Mouse (Mus musculus): ENCODE results near the gene Nfatc3. TPM values are rescaled to one million over a fixed set of nuclear protein-coding genes. Genes with fewer than 3 reads are reported as not detected.

The Nfatc3 gene
- 139 TPM for polyA plus RNA-seq (2017; shearing (Covaris generic))

DNA sequence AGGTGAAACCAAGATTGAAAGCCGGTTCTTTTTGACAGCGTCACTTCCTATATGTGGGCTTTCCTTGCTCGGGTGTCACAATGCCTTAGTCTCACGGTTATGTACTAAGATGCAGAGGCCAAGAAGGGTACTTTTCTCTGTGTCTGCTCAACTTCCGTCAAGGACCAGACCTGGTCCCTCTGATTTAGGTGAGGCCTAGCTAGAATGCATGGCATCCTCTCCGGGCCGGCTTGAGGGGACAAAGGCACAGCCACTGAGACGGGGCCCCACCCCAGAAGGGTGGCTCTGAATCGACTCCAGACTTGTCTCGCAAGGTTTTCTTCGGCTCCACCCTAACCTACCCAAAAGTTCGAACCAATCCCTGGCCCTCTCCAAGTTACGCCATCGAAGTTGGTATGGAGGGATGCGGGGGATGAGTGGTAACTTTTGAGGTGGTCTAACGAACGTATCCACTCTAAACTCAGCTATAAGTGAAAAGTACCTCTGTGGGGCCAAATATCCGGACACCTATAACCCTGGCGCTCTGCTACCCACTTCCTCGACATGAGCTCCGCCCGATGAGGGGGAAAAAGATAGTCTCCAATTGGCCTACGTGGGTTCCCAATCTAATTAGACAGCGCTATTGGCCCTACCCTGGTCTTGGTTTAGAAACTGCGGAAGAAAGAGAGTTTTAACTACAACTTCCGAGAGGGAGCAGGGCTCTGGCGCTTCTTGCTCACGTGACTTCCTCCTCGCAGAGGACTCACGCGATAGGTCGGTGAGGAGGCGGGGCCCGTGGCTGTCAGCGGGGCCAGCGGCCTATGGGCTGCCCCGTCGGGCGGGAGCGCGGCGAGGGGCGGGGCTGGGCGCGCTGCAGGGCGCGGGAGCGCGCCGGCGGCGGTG, at the start of gene Nfatc3:
Nfatc3 (plus strand) TSS at position 110 of the 882 bp plus-strand sequence.

DNA sequence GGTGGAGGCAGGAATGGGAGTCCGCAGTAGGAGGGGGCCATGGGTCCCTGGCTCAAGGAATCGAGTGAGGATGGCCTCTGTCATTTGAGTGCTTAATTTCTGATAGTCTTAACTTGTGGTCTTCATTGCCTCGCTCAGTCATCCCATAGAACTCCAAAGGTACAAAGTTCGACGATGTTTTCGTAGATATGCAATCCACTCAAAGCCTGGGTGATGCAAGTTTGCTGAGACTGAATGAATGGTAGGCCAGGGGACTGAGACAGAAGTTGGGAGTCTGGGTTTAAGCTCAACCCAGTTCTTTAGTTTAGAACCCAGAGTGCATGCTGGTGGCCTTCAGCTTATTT, 47.0 kb upstream of the Nfatc3 start, which contains the start of gene Ddx28:
Ddx28 (minus strand) TSS at position 240 of the 344 bp plus-strand sequence.

DNA sequence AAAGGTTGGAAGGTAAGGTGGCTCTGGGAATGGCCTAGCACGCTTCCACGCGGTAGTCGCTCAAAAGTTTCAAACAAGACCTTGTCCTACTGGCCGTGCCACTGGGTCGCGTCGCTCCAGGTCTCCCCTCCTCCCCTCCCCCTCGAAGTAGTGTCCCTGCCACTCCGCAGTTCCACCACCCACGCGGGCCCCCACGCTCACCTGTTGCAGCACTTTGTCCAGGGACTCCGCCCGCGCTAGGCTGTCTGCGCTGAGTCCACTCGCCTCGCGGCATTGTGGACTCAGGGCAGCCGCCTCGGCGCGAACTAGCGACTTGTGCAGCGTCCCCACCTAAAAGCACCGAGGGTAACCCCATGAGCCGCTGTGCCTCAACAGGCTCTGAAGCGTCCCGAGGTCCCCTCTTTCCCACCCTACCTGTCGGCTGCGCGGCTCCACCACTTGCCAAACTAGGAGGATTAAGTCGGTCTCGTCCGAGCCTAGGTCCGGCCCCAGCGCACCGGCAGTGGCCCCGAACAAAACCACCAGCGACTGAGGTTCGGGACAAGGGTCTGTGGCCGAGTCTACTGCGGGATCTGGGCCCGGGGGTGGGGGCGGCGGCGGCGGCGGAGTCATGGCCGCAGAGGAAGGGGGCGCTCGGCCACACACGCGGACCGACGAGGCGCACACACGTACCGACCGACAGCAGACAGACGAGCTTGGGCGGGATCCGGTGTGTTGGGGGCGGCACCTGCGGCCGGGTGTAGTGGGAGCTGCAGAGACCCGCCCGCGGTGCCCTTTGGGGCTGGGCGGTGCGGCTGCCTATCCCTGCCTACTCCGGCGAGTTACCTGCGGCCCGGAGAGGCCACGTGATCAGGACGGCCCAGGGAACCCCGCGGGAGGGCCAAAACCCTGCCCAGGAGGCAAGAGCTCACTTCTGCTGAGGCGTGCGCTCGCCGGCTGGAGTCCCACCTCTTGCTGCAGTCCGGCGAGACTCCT, 77.8 kb downstream of the Nfatc3 start, which contains the start of gene Esrp2:
Esrp2 (minus strand) TSS at position 819 of the 975 bp plus-strand sequence.

DNA sequence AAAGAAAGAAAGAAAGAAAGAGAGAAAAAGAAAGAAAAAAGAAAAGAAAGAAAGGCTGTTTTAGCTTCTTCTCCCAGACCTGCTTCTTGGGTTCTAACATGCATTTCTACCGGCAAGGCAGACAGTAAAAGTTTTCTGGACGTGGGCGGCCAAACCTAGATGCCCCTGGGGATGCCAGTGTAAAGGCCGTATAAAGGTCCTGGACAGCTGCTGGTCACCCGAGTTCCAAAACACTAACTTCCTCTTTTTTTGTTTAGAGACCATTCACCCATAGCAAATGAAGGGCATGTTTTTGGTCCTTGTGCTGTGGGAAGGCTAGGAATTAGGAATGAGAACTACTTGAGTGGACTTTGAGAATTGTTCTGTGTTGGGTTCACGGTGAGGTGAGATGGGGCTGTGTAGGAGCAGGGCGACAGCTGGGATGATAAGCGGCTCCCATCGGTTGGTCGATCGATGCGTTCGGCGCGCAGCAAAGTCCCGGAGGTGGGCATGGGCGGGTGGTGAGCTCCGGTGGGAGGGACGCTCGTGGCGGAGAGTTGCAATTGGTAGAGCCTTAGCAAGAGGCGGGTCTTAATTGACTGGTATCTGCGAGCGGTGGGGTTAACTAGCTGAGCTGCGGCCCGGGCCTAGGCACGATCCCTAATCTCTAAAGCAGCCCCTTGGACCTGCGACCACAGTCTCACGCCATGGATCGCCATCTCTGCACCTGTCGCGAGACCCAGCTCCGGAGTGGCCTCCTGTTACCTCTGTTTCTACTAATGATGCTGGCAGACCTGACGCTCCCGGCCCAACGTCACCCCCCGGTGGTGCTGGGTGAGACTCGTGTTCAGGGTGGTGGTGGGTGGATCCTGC, 91.4 kb downstream of the Nfatc3 start, which contains the start of gene Pla2g15:
Pla2g15 (plus strand) TSS at position 599 of the 852 bp plus-strand sequence.

DNA sequence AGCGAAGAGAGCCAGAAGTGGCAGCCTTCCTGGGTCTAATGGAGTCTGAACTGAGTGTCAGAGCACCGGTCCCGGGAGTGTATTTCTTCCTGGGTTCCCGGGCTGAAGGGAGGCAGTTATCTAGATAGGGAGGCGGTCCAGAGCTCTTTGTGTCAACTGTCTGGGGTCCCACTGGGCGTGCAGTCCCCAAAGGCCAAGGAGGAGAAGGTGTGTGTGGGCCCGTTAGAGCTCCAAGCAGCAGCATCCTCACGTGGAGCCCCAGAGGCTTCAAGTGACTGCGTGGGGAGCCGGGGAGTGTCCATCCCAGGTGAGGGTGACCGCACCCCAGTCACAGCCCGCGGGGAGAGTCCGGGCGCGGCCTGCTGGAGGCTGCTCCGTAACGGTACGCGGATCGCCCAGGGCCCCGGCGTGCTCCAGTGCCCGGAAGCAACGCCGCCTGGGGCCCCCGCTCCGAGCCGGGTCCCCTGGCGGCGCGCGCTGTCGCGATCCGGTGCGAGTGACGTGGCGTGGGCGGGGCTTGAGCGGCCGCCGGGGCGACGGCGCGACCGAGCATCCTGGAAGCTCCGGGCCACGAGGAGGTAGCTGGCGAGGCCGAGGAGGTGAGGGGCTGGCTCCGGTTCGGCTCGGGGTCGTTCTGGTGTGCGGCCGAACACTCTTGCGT, 109.8 kb downstream of the Nfatc3 start, which contains the start of gene Slc7a6:
Slc7a6 (plus strand) TSS at position 502 of the 661 bp plus-strand sequence.

Other genes starting within 250 kb of the Nfatc3 start
- 23.6 TPM for gene Ranbp10, start 231.5 kb upstream of the Nfatc3 start, polyA plus RNA-seq (2017; shearing (Covaris generic))
- 0.85 TPM for gene Tsnaxip1, start 231.1 kb upstream of the Nfatc3 start, polyA plus RNA-seq (2017; shearing (Covaris generic))
- gene Cenpt, start 205.6 kb upstream of the Nfatc3 start, polyA plus RNA-seq (2017; shearing (Covaris generic)): 19.7 TPM
- gene Thap11, start 203.7 kb upstream of the Nfatc3 start, polyA plus RNA-seq (2017; shearing (Covaris generic)): 36.7 TPM
- 12.7 TPM for gene Nutf2, start 198.3 kb upstream of the Nfatc3 start, polyA plus RNA-seq (2017; shearing (Covaris generic))
- 80.7 TPM for gene Edc4, start 178.0 kb upstream of the Nfatc3 start, polyA plus RNA-seq (2017; shearing (Covaris generic))
- 1.1 TPM for gene Nrn1l, start 165.3 kb upstream of the Nfatc3 start, polyA plus RNA-seq (2017; shearing (Covaris generic))
- gene Pskh1, start 158.4 kb upstream of the Nfatc3 start, polyA plus RNA-seq (2017; shearing (Covaris generic)): 28.6 TPM
- gene Ctrl, start 125.0 kb upstream of the Nfatc3 start, polyA plus RNA-seq (2017; shearing (Covaris generic)): 2.1 TPM
- gene Psmb10, start 120.4 kb upstream of the Nfatc3 start, polyA plus RNA-seq (2017; shearing (Covaris generic)): 402 TPM
- 0.44 TPM for gene Lcat, start 115.5 kb upstream of the Nfatc3 start, polyA plus RNA-seq (2017; shearing (Covaris generic))
- gene Slc12a4, start 92.7 kb upstream of the Nfatc3 start, polyA plus RNA-seq (2017; shearing (Covaris generic)): 19.6 TPM
- not detected for gene Dpep3, start 79.4 kb upstream of the Nfatc3 start, polyA plus RNA-seq (2017; shearing (Covaris generic))
- 18.3 TPM for gene Dus2, start 67.5 kb upstream of the Nfatc3 start, polyA plus RNA-seq (2017; shearing (Covaris generic))
- 0.49 TPM for gene Dpep2nb, start 52.9 kb upstream of the Nfatc3 start, polyA plus RNA-seq (2017; shearing (Covaris generic))
- gene Ddx28, start 47.0 kb upstream of the Nfatc3 start, polyA plus RNA-seq (2017; shearing (Covaris generic)): 15.7 TPM
- 1.2 TPM for gene Esrp2, start 78.1 kb downstream of the Nfatc3 start, polyA plus RNA-seq (2017; shearing (Covaris generic))
- 9.0 TPM for gene Pla2g15, start 91.6 kb downstream of the Nfatc3 start, polyA plus RNA-seq (2017; shearing (Covaris generic))
- gene Slc7a6, start 110.0 kb downstream of the Nfatc3 start, polyA plus RNA-seq (2017; shearing (Covaris generic)): 35.5 TPM
- gene Slc7a6os, start 152.1 kb downstream of the Nfatc3 start, polyA plus RNA-seq (2017; shearing (Covaris generic)): 67.0 TPM
- gene Prmt7, start 152.1 kb downstream of the Nfatc3 start, polyA plus RNA-seq (2017; shearing (Covaris generic)): 44.5 TPM

Data from CD4-positive, CD25-positive, alpha-beta regulatory T cell (primary cell).